Mouse (Mus musculus): ENCODE measurements around the gene Stx8. TPM values are rescaled to one million over a fixed set of nuclear protein-coding genes. Genes with fewer than 3 reads are reported as not detected.

Stx8 gene
- polyA plus RNA-seq, 1 experiment from 2014 or later: 69.7 TPM

DNA sequence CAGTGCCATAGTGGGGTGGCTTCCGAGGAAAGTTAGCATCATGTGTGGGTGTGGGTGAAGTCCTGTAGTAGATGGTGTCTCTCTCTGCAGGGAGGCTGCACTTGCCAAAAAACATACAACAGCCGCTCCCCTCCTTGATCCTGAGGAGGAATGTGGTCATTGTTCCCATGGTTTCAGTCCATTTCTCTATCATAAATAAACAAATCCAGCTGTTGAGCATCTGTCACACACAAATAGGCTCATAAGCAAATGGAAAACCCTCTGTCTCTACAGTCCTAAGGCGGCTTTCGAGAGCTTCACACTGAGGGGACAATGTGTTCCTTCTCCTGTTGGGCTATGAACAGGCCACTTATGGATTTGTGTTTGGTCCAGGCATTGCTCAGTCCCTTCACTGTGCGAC is 56.9 kb downstream of the Stx8 start:
- Histone ChIP-seq H3K4me1 (ENCODE audit: control insufficient read depth, insufficient read depth, low read length) (peaks cover 25% of the 10 kb centered on the region; the same call in 1 of the 2 replicates), H3K9me3 (replicated peaks; ENCODE audit: control insufficient read depth, low read length) (no peaks in the 10 kb centered on the region), H3K4me2 (ENCODE audit: low read depth, low read length) (no peak overlapping the region), H3K4me3 (replicated peaks; ENCODE audit: low read length) (no peak overlapping the region), H3K36me3 (ENCODE audit: control insufficient read depth, insufficient read depth, low read length) (no peaks in the 10 kb centered on the region), H3K27me3 (ENCODE audit: control insufficient read depth, insufficient read depth, low read length) (no peaks in the 10 kb centered on the region), H3K9ac (ENCODE audit: low read length) (no peak overlapping the region), H3K27ac (ENCODE audit: low read length) (peak overlapping the region; percentile 40; the same call in 1 of the 2 replicates)
- peak; percentile 66; the same call in 1 of the 2 replicates for ATAC-seq (ENCODE audit: insufficient read depth, low FRiP score)
- 48% methylated on average over 5 of the region's 5 CpGs for WGBS

DNA sequence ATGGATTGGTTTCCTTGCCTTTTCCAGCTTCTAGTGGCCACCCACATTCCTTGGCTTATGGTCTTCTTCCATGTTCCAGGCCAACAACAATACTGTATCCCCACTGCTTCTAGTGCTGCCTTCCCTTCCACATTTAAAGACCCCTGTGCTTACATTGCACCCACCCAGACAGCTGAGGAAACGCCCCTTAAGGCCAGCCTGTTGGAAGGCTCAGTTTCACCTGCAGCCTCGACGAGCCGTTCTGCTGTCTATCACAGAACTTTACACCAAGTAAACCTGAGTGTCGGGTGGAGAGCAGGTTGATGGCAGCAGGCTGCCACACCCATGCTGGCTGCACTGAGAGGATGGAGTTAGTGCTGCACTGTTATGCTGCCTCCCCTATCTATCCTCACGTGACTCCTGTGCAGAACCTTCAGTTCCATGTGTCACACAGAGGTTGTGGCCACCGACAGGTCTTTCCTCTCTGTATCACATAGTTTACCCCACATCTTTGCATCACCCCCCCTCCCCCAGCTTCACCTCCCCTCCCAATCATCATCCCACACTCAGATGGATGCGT is 57.9 kb downstream of the Stx8 start:
- Histone ChIP-seq H3K36me3 (ENCODE audit: control insufficient read depth, insufficient read depth, low read length) (no peaks in the 10 kb centered on the region), H3K9ac (ENCODE audit: low read length) (no peak overlapping the region), H3K4me3 (replicated peaks; ENCODE audit: low read length) (no peak overlapping the region), H3K27me3 (ENCODE audit: control insufficient read depth, insufficient read depth, low read length) (no peaks in the 10 kb centered on the region), H3K4me1 (ENCODE audit: control insufficient read depth, insufficient read depth, low read length) (peaks cover 23% of the 10 kb centered on the region; the same call in 1 of the 2 replicates), H3K9me3 (replicated peaks; ENCODE audit: control insufficient read depth, low read length) (no peaks in the 10 kb centered on the region), H3K4me2 (ENCODE audit: low read depth, low read length) (no peak overlapping the region), H3K27ac (ENCODE audit: low read length) (no peak overlapping the region)
- WGBS: 34% methylated on average over 8 of the region's 8 CpGs
- ATAC-seq (ENCODE audit: insufficient read depth, low FRiP score): no peak

DNA sequence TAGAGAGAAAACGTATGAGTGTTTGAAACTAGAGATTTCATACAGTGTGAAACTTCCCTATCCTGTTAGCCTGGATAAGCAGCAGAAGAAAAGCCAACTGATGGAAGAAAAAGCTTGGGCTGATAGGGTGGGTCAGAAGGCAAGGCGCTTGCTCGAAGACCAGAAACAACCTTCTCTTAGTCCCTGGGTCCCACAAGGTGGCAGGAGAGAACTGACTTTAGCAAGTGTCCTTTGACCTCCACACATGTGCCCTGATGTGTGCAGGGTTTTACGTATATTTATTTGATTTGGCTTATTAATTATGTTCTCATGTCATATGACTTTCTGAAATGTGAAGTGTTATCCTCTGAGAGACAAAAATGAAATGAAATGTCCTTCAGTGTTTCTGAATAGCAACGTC is 60.6 kb downstream of the Stx8 start:
- no peak for ATAC-seq (ENCODE audit: insufficient read depth, low FRiP score)
- Histone ChIP-seq H3K27ac (ENCODE audit: low read length) (no peak overlapping the region), H3K4me3 (replicated peaks; ENCODE audit: low read length) (no peak overlapping the region), H3K36me3 (ENCODE audit: control insufficient read depth, insufficient read depth, low read length) (no peaks in the 10 kb centered on the region), H3K9me3 (replicated peaks; ENCODE audit: control insufficient read depth, low read length) (no peaks in the 10 kb centered on the region), H3K27me3 (ENCODE audit: control insufficient read depth, insufficient read depth, low read length) (no peaks in the 10 kb centered on the region), H3K4me1 (ENCODE audit: control insufficient read depth, insufficient read depth, low read length) (peaks cover 18% of the 10 kb centered on the region; the same call in 1 of the 2 replicates), H3K4me2 (ENCODE audit: low read depth, low read length) (no peak overlapping the region), H3K9ac (ENCODE audit: low read length) (no peak overlapping the region)
- 85% methylated on average over 5 of the region's 5 CpGs for whole genome bisulfite sequencing

DNA sequence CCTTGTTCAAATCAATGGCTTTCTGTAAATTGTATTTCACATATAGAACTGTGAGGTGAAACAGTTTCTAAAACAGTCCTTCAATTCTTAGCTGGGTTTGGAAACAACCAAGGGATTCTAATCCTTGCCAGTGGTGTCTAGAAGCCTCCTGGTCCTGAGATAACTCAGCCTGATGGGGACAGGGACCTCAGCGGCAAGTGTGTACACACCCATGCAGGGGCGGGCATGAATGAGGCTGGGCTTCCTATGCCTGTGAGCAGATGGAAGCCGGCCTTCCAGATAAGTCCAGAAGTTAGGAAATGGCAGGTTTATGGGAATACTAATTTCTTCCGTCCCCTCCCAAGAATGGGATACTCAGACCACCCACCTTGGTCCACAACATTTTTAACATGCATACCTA is 63.1 kb downstream of the Stx8 start:
- Histone ChIP-seq H3K4me1 (ENCODE audit: control insufficient read depth, insufficient read depth, low read length) (0 out of 2 replicates have a peak, but pooled peaks cover 1% of the 10 kb centered on the region), H3K9ac (ENCODE audit: low read length) (no peak overlapping the region), H3K36me3 (ENCODE audit: control insufficient read depth, insufficient read depth, low read length) (no peaks in the 10 kb centered on the region), H3K27ac (ENCODE audit: low read length) (no peak overlapping the region), H3K4me3 (replicated peaks; ENCODE audit: low read length) (no peak overlapping the region), H3K4me2 (ENCODE audit: low read depth, low read length) (no peak overlapping the region), H3K9me3 (replicated peaks; ENCODE audit: control insufficient read depth, low read length) (no peaks in the 10 kb centered on the region), H3K27me3 (ENCODE audit: control insufficient read depth, insufficient read depth, low read length) (no peaks in the 10 kb centered on the region)
- WGBS: 41% methylated on average over 4 of the region's 4 CpGs
- no peak for ATAC-seq (ENCODE audit: insufficient read depth, low FRiP score)

DNA sequence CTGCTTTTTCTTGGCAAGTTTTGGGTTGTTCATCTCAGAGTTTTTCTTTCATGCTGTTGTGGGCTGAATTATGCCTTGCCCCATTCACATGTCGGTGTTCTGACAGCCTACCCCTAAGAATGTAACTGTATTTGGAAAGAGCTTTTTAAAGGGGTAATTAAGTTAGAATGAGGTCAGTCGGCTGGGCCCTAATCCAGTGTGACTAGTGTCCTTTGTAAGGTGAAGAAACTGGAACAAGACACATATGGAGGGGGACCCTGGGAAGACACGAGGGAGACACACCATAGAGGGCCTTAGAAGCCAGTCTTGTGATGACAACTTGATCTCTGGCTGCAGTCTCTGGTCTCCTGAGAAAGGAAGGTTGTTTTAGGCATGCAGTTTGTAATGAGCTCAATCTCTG is 63.9 kb downstream of the Stx8 start:
- no peak for ATAC-seq (ENCODE audit: insufficient read depth, low FRiP score)
- no peak overlapping the region for H3K4me3 ChIP-seq (replicated peaks; ENCODE audit: low read length)
- no peak overlapping the region for H3K4me2 ChIP-seq (ENCODE audit: low read depth, low read length)
- H3K27me3 ChIP-seq (ENCODE audit: control insufficient read depth, insufficient read depth, low read length): no peaks in the 10 kb centered on the region
- 47% methylated on average over 3 of the region's 3 CpGs for WGBS
- H3K36me3 ChIP-seq (ENCODE audit: control insufficient read depth, insufficient read depth, low read length): no peaks in the 10 kb centered on the region
- no peak overlapping the region for H3K9ac ChIP-seq (ENCODE audit: low read length)
- H3K4me1 ChIP-seq (ENCODE audit: control insufficient read depth, insufficient read depth, low read length): no peaks in the 10 kb centered on the region
- H3K9me3 ChIP-seq (replicated peaks; ENCODE audit: control insufficient read depth, low read length): no peaks in the 10 kb centered on the region
- H3K27ac ChIP-seq (ENCODE audit: low read length): no peak overlapping the region

DNA sequence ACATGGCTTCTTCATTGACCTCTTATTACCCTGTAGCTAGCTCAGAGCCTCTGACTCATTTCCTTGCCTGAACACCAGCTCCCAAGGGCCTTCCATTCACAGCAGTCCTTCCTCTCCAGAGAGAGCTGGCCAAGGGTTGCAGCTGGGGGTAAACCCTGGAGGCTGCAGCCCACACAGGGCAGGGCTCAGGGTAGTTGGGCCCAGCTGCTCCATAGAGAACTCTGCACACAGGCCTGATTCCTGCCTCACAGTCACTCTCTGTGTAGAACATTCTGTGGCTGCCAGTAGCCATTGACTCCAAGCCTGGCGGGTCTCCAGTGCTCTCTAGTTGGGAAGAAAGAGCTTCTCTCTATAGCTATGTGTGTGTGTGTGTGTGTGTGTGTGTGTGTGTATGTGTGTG is 64.8 kb downstream of the Stx8 start:
- H3K4me1 ChIP-seq (ENCODE audit: control insufficient read depth, insufficient read depth, low read length): no peaks in the 10 kb centered on the region
- no peak overlapping the region for H3K4me2 ChIP-seq (ENCODE audit: low read depth, low read length)
- H3K9me3 ChIP-seq (replicated peaks; ENCODE audit: control insufficient read depth, low read length): no peaks in the 10 kb centered on the region
- H3K27me3 ChIP-seq (ENCODE audit: control insufficient read depth, insufficient read depth, low read length): no peaks in the 10 kb centered on the region
- no peak for ATAC-seq (ENCODE audit: insufficient read depth, low FRiP score)
- H3K4me3 ChIP-seq (replicated peaks; ENCODE audit: low read length): no peak overlapping the region
- no peaks in the 10 kb centered on the region for H3K36me3 ChIP-seq (ENCODE audit: control insufficient read depth, insufficient read depth, low read length)
- no peak overlapping the region for H3K27ac ChIP-seq (ENCODE audit: low read length)
- WGBS: 100% methylated on average over 1 of the region's 1 CpGs
- H3K9ac ChIP-seq (ENCODE audit: low read length): no peak overlapping the region

DNA sequence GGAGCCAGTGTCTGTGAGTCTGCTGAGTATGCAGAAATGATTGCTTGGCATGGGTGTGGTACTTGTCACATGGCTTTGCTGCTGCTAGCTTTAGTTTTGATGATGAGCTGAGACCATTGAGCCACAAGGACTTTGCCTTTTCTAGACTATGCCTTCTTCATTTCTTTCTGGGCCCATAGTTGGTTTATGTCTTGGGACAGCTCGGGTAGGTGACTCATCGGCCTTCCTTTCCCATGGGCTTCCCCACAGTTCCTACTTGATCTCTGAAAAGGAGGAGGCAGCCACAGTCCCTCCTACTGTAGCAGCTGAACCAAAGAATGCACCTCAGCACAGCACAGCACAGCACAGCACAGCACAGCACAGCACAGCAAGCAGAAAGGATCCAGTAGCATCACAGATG is 66.5 kb downstream of the Stx8 start:
- Histone ChIP-seq H3K27ac (ENCODE audit: low read length) (no peak overlapping the region), H3K4me2 (ENCODE audit: low read depth, low read length) (no peak overlapping the region), H3K4me1 (ENCODE audit: control insufficient read depth, insufficient read depth, low read length) (peaks cover 7% of the 10 kb centered on the region; the same call in 1 of the 2 replicates), H3K36me3 (ENCODE audit: control insufficient read depth, insufficient read depth, low read length) (no peaks in the 10 kb centered on the region), H3K9me3 (replicated peaks; ENCODE audit: control insufficient read depth, low read length) (no peaks in the 10 kb centered on the region), H3K4me3 (replicated peaks; ENCODE audit: low read length) (no peak overlapping the region), H3K27me3 (ENCODE audit: control insufficient read depth, insufficient read depth, low read length) (no peaks in the 10 kb centered on the region), H3K9ac (ENCODE audit: low read length) (no peak overlapping the region)
- WGBS: 67% methylated on average over 2 of the region's 2 CpGs
- no peak for ATAC-seq (ENCODE audit: insufficient read depth, low FRiP score)

DNA sequence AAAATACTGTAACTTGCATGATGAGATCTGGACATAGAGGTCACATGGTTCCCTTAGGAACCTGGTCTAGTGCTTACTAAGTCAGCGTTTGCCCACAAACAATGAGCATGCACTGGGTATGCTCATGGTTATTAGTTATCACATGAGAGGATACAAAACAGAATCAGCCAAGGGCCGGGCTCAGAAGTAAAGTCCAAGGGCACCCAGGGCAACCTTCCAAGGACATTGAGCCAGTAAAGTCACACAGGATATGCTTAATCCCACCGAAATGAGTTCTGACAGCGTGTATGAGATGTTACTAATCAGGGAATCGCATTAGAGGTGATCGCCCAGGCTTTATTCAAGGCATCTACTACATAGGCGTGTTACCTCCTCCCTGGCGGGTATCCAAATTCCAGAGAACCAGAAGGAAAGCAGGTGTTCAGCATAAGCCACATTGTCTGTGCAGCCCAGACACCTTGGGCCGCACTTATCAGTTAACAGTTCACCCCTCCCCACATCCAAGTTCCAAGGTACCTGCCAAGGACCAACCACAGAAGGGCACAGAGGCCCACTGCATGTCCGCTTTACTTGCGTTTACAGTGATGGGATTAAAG is 67.4 kb downstream of the Stx8 start:
- 0 out of 2 replicates have a peak, but pooled peaks have one; percentile 16 for ATAC-seq (ENCODE audit: insufficient read depth, low FRiP score)
- Histone ChIP-seq H3K4me3 (replicated peaks; ENCODE audit: low read length) (no peak overlapping the region), H3K27ac (ENCODE audit: low read length) (no peak overlapping the region), H3K9me3 (replicated peaks; ENCODE audit: control insufficient read depth, low read length) (no peaks in the 10 kb centered on the region), H3K4me1 (ENCODE audit: control insufficient read depth, insufficient read depth, low read length) (peaks cover 7% of the 10 kb centered on the region; the same call in 1 of the 2 replicates), H3K36me3 (ENCODE audit: control insufficient read depth, insufficient read depth, low read length) (no peaks in the 10 kb centered on the region), H3K4me2 (ENCODE audit: low read depth, low read length) (no peak overlapping the region), H3K9ac (ENCODE audit: low read length) (no peak overlapping the region), H3K27me3 (ENCODE audit: control insufficient read depth, insufficient read depth, low read length) (no peaks in the 10 kb centered on the region)
- WGBS: 76% methylated on average over 11 of the region's 11 CpGs

DNA sequence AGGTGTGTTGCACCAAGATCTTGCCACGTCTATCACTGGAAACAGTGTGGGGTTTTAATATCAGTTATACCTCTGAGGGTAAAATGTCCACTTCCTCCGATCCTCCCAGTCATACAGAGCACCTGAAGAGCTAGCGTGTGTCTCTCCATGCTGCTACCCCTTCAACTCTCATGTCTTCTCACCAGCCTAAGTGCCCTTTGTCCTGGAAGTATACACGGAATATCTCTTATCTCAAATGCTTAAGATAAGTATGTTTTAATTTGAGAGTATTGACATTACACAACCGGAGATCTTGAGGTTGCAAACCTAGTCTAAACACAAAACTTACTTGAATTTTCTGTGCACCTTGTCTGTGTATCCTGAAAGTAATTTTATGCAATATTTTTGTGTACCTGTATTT is 68.4 kb downstream of the Stx8 start:
- no peak overlapping the region for H3K9ac ChIP-seq (ENCODE audit: low read length)
- WGBS: 68% methylated on average over 5 of the region's 5 CpGs
- H3K9me3 ChIP-seq (replicated peaks; ENCODE audit: control insufficient read depth, low read length): no peaks in the 10 kb centered on the region
- H3K36me3 ChIP-seq (ENCODE audit: control insufficient read depth, insufficient read depth, low read length): no peaks in the 10 kb centered on the region
- no peak for ATAC-seq (ENCODE audit: insufficient read depth, low FRiP score)
- no peak overlapping the region for H3K4me3 ChIP-seq (replicated peaks; ENCODE audit: low read length)
- H3K4me1 ChIP-seq (ENCODE audit: control insufficient read depth, insufficient read depth, low read length): peaks cover 7% of the 10 kb centered on the region; the same call in 1 of the 2 replicates
- H3K27ac ChIP-seq (ENCODE audit: low read length): no peak overlapping the region
- no peaks in the 10 kb centered on the region for H3K27me3 ChIP-seq (ENCODE audit: control insufficient read depth, insufficient read depth, low read length)
- no peak overlapping the region for H3K4me2 ChIP-seq (ENCODE audit: low read depth, low read length)

Measured in stomach, embryonic 16.5 days (tissue).